Mouse (Mus musculus) thymus, adult 2 months (tissue): ENCODE data around the gene Notch4.
A peak's percentile ranks its signal among the peaks of the same experiment; 100 is the strongest.

Experiments
- CTCF ChIP-seq: fragments of 200-500 bp; IDR thresholded peaks from 2 replicates; pipeline ENCODE4 v1.5.1; 2012; ENCODE audit warnings: mild to moderate bottlenecking, control low read depth, low read length, moderate library complexity, borderline replicate concordance; ENCODE audit not compliant: control insufficient read depth, poor library complexity, insufficient read depth; ENCODE audit errors: extremely low read depth
- POLR2A ChIP-seq: fragments of 200-500 bp; IDR thresholded peaks from 2 replicates; pipeline ENCODE4 v1.6.1; 2012; ENCODE audit warnings: mild to moderate bottlenecking, low read length, control low read depth, moderate library complexity; ENCODE audit not compliant: control insufficient read depth, poor library complexity, insufficient read depth; ENCODE audit errors: extremely low read depth

DNA sequence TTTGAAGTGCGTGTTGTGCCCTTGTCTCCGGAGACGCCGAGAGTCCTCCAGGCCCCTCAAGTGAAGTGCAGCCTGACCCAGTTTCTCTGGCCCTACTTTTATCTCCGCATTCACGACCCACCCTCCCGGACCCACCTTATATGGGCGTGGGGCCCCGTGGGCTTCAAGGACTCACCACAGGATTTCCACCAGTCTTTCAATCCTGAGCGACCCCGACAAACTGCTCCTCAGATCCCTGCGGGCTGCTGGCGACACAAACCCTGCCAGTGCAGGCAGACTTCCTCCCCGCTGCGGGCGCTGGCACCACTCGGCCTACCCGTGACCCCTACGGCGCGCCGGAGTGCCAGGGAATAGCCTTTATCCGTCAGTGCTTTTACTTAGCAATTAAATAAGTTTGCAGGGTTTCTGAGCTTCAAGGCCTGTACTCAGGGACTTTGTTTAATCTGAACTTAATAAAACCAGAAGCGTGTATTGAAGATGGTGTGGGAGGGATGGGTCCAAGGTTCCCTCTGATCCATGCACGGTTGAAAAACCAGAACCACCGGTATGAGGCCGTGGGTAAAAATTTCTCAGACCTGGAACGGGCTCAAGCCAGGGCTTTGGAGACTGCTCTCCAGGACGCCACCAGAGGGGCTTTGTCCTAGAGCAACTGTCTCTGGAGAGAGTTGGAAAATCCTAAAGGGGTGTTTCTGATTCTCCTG lies 64.0 kb downstream of the Notch4 start, which contains the start of gene Ppt2:
- TF ChIP-seq CTCF (no peak), POLR2A (peak; percentile 38; the same call in 1 of the 2 replicates)
